Mouse (Mus musculus): ENCODE measurements around the gene Dapp1.
"Not testable (repeated sequence)": the region's sequence is repeated elsewhere in the genome, so short reads cannot be mapped to it uniquely, and the experiment has no call there.

Gene Dapp1

GRCm38 (mm10) chr3:137919398-137919797, 61.9 kb downstream of the Dapp1 start:
- DNase-seq (ENCODE audit: low spot score): no peak

DNA sequence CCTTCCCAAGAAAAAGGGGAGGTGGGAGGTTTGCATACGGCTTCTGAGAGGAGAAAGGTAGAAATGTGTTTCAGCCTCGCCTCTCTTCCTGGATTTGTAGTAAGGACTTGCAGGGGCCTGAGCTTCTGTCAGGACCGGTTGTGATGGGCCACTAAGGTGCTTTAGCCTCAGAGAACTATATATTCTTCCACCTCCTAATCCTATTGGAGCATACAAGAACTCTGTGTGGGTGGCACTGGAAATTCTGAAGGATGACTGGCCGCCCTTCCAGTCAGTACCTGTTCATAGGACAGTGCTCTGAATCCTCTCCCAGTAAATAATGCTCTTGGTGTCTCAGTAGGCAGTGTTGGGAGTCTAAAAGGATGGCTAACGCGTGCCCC, 62.4 kb downstream of the Dapp1 start:
- peak; percentile 49 for DNase-seq (ENCODE audit: low spot score)

DNA sequence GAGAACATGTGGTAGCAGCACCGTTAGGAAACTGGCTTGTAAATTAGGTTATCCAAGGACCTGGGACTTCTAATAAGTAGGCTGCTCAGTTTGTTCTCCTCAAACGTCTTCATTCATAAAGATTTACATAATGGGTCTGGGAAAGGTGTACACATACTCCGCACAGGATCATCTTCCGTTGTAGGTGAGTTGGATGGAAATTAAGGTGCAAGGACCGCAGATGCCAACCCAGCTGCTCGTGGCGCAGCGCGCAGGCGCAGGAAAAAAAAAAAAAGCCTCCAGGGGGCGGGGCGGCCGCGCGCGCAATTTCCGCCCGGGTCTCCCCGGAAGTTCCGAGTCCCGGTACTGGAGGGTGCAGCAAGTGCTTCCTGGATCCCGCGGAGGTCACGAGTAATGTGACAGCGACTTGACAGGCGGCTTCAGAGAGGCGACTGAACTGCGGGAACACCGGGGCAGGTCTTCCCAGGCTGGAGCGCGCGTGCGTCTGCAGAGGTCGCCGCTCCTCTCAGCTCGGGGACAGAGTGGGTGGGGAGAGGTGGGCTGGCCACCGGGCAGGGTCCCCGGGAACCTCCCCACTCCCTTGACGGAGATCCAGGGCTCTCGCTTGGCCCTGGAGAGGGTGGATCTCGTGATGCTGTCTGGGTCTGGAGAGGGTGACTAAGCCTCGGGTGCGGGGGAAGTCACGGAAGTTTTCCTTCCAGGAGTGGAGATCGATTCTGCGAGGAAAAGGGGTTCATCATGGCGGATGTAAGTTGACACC, 63.0 kb downstream of the Dapp1 start, which contains the start of gene Lamtor3:
Gene Lamtor3, plus strand, starts transcription at position 335 of the 760 bp plus-strand sequence.
- DNase-seq (ENCODE audit: low spot score): peak; percentile 87

GRCm38 (mm10) chr3:137917694-137918171, 63.6 kb downstream of the Dapp1 start:
- no peak for DNase-seq (ENCODE audit: low spot score)

DNA sequence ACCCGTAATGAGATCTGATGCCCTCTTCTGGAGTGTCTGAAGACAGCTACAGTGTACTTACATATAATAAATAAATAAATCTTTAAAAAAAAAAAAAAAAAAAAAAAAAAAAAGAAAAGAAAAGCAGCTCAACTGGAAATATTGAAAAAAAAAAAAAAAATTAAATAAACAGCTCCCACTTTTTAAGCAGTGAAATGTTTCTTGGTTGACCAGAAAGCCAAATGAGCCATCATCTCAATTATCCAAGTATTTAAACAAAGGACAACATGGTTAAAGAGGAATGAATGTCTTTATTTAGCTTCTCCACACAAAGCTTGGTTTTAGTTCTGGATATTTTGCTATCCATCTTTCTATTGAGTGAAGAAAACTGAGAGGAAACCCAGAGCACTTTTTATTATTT, 66.8 kb downstream of the Dapp1 start:
- DNase-seq (ENCODE audit: low spot score): not testable (repeated sequence)

DNA sequence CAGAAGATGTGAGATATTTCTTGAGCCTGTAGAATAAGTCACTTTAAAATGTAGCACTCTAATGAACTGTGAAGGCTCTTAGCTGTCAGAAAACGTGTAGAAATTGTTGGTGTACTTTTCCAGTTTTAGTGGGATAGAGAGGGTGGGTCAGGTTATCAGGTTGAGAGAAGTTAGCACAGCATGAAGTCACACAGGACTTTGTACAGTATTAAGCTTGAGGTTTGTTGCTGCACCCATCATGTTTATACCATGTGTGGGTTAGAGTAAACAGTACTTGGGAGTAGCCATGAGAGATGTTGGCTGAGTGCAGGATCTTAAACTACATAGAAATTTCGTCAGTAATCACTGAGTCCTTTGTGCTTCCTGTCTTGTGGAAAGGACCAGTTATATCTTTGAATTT, 68.3 kb downstream of the Dapp1 start:
- no peak for DNase-seq (ENCODE audit: low spot score)

- no peak for DNase-seq (ENCODE audit: low spot score)
Measured at GRCm38 (mm10) chr3:137900149-137900548, 81.2 kb downstream of the Dapp1 start.

DNA sequence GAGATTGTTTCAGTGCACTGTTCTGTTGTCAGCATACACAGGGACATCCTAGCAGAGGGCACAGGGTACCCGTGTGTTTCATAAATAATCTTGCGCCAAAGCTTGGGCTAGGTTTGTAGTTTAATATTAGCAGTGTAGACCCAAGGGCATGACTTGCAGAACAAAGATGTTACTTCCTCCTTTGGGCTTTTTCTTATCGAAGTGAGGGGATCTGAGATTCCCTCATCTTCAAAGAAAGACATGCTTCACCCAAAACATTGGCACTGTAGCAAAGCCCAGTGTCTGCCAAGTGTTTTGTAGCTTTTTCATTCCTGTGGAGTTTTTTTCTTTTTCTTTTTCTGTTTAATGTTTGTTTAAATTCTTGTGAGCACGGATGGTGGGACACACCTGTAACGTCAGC, 83.7 kb downstream of the Dapp1 start:
- DNase-seq (ENCODE audit: low spot score): no peak

DNA sequence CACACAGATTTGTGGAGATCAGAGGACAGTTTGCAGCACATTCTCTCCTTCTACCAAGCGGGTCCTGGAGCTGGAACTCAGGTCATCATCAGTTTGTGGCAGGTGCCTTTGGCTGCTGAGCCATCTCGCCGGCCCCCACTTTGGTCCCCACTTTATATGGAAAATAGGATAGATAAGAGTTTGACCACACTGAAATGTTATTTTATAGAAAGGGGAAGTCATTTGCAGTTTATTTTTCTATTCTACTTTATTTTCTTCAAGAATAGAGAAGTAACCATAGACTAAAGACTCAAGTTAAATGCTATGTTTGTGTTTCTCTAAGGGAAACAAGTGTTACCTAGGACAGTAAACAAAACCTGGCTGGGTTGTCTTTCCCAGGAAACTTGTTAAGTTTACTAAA, 84.5 kb downstream of the Dapp1 start:
- DNase-seq (ENCODE audit: low spot score): no peak

DNA sequence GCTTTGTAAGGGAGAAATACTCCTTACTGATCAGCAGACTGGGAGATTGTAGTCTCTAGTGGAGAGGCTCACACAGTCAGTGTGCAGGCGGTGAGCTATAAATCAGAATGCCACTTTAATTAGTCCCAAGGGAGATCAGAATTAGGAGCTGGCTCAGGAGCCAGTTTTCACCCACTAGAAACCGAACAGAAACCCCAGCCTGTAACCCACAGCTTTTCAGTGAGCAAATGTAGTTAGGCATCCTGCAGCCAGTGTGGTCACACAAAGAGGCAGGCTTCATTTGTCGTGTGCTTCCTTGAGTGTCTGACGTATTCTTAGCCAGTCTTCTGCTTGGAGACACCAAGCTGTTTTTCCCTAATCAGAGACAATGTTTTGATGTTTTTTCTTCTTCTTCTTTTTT, 85.0 kb downstream of the Dapp1 start:
- no peak for DNase-seq (ENCODE audit: low spot score)

DNA sequence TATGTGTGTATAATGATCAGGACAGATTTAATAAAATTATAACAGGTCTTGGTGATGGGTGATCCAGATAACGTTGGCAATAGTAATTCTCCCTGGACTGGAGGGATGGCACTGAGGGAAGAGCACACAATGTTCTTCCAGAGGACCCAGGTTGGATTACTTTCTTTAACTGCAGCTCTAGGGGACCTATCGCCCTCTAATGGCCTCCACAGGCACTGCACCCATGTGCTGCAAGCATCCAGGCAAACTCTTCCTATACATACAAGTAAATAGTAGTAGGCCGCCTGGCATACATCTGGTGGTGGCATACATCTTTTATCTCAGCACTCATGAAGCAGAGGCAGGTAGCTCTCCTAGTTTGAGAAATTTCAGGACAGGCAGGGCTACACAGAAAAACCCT, 86.1 kb downstream of the Dapp1 start:
- DNase-seq (ENCODE audit: low spot score): no peak

- no peak for DNase-seq (ENCODE audit: low spot score)
Measured at GRCm38 (mm10) chr3:137893789-137894188, 87.6 kb downstream of the Dapp1 start.

DNA sequence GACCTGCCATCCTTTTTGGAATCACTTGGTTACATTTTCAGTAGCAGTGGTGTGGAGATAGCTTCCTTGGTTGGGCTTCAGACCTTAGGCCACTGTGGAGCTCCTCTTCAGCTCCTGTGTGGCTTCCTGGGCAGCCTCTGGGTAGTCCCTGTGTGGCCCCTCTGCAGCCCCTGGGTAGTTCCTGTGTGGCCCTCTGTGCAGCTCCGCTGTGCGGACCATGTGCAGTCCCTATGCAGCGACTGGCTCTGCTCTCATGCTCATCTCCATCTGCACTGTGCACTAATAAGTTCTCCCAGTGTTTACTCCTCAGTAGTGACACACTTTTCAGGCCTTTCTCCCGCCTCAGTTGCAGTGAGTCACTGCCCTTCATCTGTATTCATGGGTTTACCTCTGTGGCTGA, 89.2 kb downstream of the Dapp1 start:
- no peak for DNase-seq (ENCODE audit: low spot score)

DNA sequence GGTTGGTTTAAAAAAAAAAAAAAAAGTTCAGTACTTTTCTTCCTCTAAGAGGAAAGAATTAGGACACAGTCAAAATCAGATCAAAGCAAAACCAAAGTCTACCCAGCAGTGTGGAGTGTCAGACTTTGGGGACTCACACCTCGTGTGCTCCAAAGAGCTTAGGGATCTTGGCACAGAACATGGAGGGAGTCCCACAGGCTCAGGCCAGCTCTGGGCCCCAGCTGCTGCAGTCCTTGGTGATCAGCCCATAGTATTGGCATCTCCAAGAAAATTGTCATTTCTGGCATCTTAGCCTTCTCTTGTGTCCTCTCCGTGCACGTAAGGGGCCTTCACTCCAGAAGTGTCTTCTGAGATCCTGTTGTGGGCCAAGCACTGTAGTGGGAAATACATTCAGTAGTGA, 90.3 kb downstream of the Dapp1 start:
- DNase-seq (ENCODE audit: low spot score): no peak

GRCm38 (mm10) chr3:137887961-137888360, 93.4 kb downstream of the Dapp1 start:
- DNase-seq (ENCODE audit: low spot score): no peak

GRCm38 (mm10) chr3:137881093-137881492, 100.3 kb downstream of the Dapp1 start:
- DNase-seq (ENCODE audit: low spot score): no peak

Data from MN1 (cell line).